Mouse (Mus musculus) ovary, postnatal 10 days (tissue): ENCODE data around the gene Ing1.
"Not testable (repeated sequence)": the region's sequence is repeated elsewhere in the genome, so short reads cannot be mapped to it uniquely, and the experiment has no call there.

ENCODE experiments used
- DNase-seq: peaks from one replicate; pipeline ENCODE4 v3.0.0; 2022; ENCODE audit warnings: low spot score

Gene Ing1

GRCm38 (mm10) chr8:11550281-11550948 lies 5.0 kb upstream of the Ing1 start, which contains the start of gene Cars2:
TSS of gene Cars2 (minus strand) at chr8:11550783.
- DNase-seq, result peak; percentile 66

- not testable (repeated sequence) for DNase-seq
Observed at GRCm38 (mm10) chr8:11551497-11551896, 3.9 kb upstream of the Ing1 start.

GRCm38 (mm10) chr8:11552390-11552789 lies 3.0 kb upstream of the Ing1 start:
- DNase-seq, result no peak

DNA sequence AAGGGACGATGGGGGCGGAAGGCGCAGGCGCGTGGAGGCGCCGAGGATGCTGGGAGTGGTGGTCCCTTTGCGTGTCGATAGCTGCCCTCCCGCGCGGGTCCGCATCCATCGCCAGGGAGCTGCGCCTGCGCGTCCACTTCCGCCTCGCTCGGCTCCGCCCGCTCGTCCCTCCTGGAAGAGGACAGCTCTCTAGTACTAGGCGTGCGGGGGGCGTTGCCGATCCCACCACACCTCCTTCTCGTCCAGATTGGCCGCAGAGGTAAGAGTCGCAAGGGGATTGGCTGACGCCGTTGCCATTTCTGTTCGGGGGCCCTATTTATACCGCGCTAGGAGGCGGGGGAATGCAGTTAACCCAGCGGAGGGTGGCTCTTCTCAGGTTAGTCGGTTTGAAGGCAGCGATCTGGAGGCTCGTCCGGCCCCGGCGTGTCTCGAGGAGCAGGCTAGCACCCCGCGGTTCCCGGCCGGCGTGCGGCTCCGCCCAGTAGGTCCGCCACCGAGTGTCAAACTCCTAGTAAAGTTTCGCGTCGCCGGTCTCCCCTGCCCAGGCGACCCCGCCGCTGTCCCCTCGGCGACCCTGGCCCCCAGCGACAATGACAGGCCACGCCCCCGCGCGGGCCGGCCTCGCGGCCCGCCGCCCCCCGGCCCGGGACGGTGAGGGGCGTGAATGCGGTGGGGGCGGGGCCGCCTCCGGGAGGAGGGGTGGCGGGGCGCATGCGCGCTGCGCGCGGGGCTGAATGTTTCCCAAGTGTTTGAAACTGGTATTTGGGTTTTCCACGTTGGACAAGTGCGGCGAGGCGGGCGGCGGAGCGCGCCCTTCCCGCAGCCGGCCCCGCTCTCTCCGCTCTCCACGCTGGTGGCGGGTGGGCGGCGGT lies 585 bp downstream of the Ing1 start:
- DNase-seq, result peak; percentile 93

DNA sequence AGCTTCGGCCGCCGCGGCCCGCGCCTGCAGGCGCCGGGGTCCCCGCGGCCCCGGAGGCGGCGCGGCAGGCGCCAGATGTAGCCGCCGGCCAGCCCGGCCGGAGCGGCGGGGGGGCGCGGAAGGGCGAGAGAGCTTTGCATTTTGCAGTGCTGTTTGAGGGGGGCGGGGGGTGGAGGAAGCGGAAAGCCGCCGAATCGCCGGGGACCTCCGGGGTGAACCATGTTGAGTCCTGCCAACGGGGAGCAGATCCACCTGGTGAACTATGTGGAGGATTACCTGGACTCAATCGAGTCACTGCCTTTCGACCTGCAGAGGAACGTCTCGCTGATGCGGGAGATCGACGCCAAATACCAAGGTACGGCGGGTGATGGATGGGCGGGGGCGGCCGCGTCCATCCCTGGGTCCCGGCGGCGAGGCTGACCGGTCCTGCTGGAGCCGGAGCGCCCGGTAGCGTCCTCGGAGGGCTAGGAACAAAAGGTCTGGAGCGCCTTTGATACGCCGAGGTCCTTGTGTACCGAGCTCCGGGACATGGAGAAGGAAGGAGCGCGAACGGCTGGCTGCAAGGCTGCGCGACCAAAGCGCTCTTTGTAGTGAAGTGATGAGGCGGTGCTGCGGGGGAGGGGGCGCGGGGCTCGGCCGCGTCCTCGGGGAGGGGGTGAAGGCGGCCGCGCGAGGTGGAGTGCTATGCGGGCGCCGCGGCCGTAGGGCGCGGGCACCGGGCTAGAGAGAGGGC lies 1.5 kb downstream of the Ing1 start:
- peak; percentile 35 for DNase-seq

- no peak for DNase-seq
Observed at GRCm38 (mm10) chr8:11557424-11557767, 2.0 kb downstream of the Ing1 start.

DNA sequence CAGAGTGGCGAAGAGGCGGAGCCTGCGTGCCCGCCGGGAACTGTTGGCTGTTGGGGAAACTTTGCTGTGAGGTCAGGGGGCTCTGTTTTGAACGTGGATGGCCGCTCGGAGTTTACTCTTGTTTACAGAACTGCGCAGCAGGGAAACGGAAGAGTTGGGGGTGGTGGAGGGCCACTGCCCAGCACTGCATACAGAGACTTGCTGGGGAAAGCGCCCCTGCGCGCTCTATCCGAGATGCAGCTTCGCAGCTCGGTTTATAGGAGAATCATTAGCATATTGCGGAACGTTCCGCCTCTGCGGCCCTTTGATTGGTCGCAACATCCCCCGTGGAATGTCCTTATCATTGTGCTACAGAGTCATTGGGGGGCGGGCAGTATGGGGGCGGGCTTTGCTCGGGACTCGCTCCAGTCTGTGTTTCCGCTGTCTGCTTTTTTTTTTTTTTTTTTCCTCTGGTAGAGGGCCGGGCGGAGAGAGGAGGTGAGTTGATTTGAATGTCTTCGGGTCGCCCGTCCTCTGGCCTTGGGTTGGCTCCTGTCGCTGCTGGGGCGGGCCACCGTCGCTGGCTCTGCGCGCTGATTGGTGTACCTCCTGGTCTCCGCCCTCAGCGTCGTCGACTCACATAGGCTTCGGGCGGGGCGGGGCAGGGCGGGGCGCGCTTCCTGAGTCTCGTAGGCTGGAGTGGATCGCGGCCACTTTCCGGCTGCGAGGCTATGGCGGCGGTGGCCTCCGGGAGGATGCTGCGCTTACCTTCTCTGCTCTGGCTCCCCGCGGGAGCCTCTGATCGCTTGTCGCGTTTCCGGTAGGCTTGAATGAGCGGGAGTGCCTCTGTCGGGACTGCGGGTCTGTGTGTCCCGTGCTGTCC lies 2.6 kb downstream of the Ing1 start:
- DNase-seq, result peak; percentile 95

DNA sequence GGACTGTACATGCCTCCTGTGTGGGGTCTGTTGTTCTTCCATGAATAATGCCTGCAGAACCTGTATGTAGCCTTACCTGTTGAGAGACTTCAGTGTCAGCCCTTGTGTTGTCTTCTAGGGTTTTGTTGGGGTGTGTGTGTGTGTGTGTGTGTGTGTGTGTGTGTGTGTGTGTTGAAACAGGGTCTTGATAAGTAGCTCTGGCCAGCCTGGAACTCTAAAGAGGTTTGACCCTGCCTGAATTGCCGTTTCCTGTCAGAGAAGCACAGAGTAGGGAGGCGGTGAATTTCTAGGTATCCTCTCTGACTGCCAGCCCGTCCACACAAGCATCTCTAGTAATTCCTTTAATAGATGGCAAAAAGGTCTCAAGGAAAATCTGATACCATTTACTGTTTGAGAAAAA lies 4.1 kb downstream of the Ing1 start:
- DNase-seq, result no peak

DNA sequence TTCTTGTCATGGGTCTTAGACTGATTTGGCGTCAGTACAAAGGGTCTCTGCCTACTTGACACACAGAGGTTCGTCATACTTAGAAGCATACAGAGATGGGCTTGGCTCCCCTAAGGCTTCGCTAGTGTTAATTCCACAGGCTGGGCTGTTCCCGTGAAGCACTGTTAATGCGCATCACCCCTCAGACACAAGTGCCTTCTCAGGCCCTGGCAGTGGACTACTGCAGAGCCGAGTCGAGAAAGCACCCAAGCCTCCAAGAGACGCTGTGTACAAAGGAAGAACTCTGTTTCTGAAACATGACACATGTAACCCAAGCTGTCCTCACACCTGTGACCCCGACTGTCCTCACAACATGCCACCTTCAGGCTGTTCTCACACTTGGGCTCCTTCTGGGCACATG lies 4.8 kb downstream of the Ing1 start:
- no peak for DNase-seq

DNA sequence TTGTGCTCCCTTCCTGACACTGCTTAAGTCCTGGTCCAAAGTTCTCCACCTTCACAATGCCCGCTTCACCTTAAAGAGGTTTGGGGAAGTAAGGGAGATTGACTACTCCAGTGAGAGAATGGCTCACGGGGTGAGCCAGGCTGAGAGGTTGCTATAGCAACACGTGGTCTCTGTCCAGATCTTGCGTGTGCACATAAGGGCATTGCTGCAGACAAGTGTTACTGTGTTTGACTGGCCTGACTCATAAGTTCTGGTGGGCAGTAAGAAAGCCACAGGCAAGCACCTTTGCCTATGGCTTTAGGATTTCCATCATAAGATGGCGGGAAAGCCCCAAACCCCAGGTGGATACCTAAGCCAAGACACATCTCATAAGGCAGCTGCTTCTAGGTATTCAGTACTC lies 8.9 kb downstream of the Ing1 start:
- no peak for DNase-seq

GRCm38 (mm10) chr8:11564721-11565120 lies 9.3 kb downstream of the Ing1 start:
- no peak for DNase-seq

DNA sequence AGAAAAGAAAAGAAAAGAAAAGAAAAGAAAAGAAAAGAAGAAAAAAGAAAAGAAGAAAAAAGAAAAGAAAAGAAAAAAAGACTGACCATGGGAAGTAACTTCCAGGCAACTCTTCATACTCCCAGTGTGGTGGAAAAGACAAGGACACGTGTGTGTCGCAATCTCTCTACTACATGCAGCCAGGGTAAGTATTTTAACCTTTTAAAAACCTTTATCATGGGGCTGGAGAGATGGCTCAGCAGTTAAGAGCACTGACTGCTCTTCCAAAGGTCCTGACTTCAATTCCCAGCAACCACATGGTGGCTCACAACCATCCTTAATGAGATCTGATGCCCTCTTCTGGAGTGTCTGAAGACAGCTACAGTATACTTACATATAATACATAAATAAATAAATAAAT lies 12.8 kb downstream of the Ing1 start:
- DNase-seq, result not testable (repeated sequence)

DNA sequence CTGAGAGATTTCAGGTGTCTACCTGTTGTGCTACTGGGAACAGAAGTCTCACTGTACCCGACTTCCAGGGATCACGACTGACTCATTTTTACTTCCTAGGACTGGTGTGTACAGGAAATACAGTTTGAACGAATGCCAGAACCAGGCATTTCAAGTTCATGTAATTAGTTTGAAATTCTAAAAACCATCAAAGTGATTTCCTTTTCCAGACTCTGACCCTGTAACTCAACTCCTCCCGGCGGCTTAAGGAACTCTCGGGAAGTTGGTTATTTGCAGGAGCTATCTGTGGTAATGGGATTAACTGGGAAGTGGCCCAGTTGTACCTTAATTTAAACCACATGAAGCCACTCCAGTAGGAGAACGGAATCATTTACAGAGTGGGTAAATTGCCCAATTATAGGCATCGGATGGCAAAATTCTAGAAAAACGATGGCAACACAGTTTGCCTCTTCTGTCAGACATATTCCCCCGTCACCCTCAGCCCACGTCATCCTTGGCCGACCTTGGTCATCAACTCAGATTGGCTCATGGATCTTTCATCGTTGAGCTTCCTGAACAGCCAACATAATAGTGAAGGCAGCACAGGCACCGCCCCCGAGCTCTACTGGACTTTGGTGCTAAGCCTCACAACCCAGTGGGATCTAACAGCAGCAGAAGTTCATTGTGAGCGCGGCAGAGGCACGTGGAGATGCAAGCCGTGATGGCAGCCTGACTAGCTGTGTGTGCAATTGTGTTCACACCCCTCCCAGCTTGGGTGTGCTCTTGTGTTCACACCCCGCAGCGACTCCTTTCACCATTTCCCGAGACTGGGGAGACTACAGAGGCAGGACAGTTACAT lies 14.1 kb downstream of the Ing1 start:
- DNase-seq, result no peak

DNA sequence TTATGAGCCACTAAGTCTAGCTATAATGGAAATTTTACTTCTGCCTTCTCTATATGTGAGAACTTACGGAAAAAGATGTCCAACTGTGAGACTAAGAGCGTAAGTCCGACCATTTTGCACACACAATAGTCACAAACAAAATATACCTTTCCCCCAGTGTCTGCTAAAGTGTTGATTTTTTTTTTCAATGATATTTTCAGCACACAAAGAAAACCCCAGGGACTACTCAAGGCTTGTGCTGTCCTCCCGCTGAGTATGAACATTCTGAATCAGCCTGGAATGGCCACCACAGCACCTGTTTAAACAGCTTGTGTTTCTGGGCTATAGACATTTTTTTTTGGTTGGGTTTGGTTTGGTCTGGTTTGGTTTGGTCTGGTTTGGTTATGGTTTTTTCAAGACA lies 15.4 kb downstream of the Ing1 start:
- DNase-seq, result no peak

DNA sequence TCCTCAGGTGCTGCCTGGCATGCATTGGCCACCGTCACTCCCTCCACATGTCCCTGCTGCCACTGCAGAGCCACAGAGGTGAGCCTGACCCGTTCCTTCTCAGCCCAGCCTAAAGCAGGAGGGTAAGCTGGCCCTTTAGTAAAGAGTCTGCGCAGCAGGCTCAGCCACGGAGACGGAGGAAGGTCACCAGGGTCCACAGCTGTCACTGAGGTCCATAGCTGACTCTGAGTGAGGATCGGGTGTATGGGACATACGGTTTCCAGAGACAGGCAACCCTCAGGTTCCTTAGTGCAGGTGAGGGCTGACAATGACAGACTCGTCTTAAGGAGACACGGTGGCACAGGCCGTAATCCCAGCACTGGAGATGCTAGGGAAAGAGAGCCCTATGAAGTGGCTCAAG lies 16.6 kb downstream of the Ing1 start:
- no peak for DNase-seq

- DNase-seq, result no peak
Observed at GRCm38 (mm10) chr8:11572428-11572827, 17.1 kb downstream of the Ing1 start.

GRCm38 (mm10) chr8:11574911-11575603 lies 19.7 kb downstream of the Ing1 start:
- no peak for DNase-seq

- no peak for DNase-seq
Observed at GRCm38 (mm10) chr8:11575604-11576384, 20.4 kb downstream of the Ing1 start.
